Mouse (Mus musculus) B cell, adult 2 months (primary cell): ENCODE results near the gene Tom1.
A peak's percentile ranks its signal among the peaks of the same experiment; 100 is the strongest.

Source experiments
- DNase-seq, 2 experiments: peaks; one replicate each; pipeline ENCODE4 v3.0.0; 2022

Tom1 gene

DNA sequence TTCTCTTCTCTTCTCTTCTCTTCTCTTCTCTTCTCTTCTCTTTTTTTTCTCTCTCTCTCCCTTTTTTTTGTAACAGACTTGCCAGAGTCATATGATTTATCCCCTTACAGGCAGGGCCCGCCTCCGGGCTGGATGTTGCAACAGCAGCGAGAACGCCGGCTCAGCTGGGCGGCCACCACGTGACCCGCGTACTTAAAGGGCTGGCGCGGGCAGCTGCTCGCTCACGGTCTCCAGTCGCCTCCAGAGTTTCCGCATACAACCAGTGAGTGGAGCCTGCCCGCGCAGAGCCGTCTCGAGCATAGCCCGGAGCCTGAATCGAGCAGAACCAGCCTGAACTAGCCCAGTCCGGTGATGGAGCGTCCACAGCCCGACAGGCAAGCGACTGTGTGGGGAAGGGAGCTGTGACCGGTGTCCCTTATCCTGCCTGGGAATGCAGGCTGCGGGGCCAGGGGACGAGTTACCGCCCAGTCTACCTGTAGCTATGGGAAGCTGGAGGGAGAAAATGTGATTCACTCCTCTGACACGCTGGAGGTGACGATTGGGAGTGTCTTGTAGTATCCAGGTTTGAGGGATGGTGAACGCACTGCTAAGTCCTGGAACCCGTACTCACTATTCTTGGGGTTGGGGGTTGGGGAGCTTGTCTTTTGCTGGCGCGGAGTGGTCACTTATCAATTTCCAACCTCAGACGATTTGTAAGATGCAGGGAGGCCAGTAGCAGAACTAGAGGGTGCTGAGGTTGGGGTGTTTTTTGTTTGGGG lies 60.1 kb downstream of the Tom1 start, which contains the start of gene Hmox1:
Gene Hmox1, plus strand, starts transcription at position 223 of the 758 bp plus-strand sequence.
- peak; percentile 66 to 70 for DNase-seq

- DNase-seq, result no peak
These were observed 69.5 kb downstream of the Tom1 start for GRCm38 (mm10) chr8:75102956-75103355.

DNA sequence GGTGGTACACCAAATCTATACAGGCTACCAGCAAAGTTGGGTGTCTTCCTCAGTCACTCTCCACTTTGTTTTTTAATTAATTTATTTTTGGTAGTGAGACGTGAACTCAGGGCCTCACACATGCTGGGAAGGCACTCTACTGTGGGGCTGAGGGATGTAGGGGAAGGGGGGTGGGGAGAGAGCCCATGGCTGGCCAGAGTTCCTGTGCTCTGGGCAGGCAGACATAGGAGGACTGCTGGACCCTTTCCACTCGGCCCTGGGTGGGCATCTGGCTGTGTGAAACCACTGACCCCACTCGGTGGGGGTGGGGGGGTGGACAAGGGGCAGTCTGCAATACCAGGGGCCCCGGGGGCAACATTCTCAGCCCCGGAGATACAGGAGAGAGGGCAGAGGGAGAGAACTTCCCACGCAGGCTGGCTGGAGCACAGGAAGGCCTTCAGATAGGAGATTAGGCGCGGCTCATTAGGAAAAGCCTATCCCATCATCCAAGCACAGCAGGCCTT lies 69.9 kb downstream of the Tom1 start:
- DNase-seq, result no peak

DNA sequence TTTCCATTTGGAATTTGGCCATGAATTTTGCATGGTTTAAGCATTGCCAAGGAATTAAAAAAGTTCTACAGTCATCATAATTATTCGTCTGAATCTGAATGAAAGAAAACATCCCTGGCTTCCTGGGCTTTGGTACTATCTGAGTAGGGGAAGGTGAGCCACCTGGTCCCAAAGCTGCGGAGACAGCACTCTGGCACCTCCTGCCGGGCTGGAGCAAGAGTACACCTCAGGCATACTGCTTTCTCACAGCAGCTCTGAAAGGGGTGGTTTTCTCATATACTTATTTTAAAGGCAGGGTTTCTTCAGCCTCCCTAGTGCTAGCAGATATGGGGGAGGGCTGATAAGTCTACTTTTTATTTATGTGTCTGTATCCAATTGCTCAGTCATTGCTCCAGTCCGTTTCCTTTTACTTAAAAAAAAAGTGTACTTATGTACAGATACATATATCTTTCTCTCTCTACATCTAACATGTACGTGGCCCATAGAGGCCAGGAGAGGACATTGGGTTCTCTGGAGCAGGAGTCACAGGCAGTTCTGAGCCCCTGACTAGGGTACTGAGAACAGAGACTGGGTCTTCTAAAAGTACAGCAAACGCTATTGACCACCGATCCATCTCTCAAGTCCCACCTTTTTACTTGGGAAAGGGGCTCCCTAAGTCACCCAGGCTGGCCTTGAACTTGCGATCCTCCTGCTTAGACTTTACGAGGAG lies 75.2 kb downstream of the Tom1 start:
- peak; percentile 84 to 86 for DNase-seq

- DNase-seq, result peak; percentile 98
These were observed 75.9 kb downstream of the Tom1 start, which contains the start of gene Mcm5 for GRCm38 (mm10) chr8:75109236-75109967. Gene Mcm5, plus strand, starts transcription at chr8:75109569.

GRCm38 (mm10) chr8:75110093-75110492 lies 76.6 kb downstream of the Tom1 start:
- DNase-seq, result no peak

DNA sequence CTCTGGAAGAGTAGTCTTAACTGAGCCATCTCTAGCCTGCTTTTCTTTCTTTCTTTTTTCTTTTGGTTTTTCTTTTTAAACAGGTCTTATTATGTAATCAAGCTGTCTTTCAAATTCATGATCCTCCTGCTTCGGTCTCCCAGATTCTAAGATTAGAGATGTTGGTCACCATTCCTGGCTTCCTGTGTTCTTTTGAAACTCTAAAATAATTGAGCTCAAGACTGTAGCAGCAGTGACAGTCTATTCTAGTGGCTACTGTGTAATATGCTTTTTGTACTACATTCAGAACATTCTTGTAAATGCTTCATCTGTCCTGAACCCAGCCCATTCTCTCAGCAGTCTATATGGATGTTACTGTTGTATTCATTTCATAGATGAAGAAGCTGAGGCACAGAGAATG lies 85.0 kb downstream of the Tom1 start:
- DNase-seq, result no peak

GRCm38 (mm10) chr8:75119287-75119686 lies 85.8 kb downstream of the Tom1 start:
- no peak for DNase-seq
